Mouse (Mus musculus) thymus, postnatal 4 days (tissue): Measurements from ENCODE around the gene Tuba1b.
"Not testable (repeated sequence)": the region's sequence is repeated elsewhere in the genome, so short reads cannot be mapped to it uniquely, and the experiment has no call there.

Experiments used
- DNase-seq: peaks from one replicate; pipeline ENCODE4 v3.0.0; 2021

Gene Tuba1b

DNA sequence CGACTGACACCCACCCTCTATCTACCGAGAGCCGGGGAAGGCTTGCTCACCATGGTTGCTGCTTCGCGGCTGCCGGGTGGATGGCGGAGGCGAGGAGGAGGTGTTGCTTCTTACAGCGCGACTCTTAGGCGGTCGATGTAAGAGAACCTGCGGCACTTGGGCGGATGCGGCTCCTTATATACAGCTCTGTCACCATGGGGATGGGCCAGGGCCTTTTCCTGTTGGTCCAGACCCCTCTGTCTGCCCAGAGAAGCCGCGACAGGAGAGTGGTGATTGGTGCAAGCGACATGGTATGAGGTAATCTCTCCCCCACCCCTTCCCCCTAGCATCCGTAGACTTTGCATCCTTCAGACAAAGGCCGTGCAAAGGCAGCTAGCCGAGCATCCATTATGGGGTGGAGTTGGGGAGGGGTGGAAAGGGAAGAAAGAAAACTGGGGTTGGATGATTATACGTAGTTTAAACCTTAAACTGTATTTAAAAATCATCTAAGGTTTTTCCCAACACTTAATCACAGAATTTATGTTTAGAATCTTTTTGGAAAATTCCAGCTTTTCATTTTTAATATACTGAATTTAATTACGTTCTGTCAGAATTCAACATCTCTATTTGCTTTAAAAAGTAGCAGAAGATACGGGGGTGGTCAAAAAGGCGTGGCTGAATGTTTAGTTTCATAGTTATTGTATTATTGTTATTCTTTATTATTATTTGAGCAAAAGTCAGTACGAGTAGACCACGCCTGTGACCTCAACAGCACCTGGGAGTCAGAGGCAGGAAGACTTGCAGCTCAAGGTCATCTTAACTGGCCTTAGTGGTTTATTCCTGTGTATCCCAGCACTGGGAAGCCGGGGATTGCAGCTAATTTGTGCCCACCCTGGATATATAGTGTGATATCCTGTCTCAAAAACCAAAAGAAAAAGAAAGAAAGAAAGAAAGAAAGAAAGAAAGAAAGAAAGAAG lies 19.3 kb upstream of the Tuba1b start, which contains the start of the genes Gm49450 and Tuba1a:
TSS of gene Gm49450 (minus strand) at position 151 of the 956 bp plus-strand sequence.
TSS of gene Tuba1a (minus strand) at position 303 of the 956 bp plus-strand sequence.
- DNase-seq, result peak; percentile 92

DNA sequence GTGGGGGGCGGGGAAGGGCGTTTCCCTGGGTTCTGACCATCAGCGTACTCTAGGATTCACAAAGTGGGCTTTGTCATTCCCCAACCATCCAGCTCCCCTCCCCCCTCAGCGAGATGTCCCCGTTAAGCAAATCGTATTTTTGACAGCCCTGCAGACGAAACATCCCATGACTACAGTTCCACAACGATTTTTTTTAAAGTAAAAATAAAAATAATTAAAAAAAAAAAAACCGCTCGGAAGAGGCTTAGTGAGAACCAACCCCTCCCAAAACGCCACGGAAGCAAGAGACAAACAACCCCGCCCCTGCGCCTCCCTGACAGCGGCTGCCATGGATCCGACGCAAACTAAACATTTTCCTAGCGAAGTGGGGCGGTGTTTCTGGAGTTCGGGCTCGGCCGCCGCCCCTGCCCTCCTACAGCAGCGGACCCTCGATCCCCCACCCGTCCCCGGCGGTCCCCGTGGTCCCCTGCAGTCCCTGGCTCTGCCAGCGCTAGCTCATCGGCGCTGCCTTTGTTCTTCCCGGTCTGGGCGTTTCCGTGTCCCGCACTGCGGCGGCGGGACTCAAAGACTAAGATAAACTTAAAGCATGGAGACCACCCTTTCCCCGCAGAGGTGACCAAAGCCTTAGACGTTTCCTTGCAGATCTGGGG lies 18.5 kb upstream of the Tuba1b start:
- peak; percentile 91 for DNase-seq

DNA sequence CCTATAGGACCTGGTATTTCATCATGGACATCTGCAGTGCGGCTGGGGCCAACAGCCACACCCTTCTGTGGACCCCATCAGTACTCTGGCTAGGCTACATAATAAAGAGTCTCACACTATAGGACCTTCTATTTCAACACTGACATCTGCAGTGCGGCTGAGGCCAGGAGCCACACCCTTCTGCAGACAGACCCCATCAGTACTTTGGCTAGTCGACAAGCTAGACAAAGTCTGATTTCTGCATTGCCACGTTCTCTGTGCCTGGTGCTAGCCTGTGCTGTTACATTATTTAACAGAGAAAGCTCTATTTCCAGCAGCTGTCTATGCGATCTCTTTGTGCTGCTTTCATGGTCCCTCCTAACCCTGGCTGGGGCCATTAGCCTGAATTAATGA lies 17.7 kb upstream of the Tuba1b start:
- DNase-seq, result no peak

DNA sequence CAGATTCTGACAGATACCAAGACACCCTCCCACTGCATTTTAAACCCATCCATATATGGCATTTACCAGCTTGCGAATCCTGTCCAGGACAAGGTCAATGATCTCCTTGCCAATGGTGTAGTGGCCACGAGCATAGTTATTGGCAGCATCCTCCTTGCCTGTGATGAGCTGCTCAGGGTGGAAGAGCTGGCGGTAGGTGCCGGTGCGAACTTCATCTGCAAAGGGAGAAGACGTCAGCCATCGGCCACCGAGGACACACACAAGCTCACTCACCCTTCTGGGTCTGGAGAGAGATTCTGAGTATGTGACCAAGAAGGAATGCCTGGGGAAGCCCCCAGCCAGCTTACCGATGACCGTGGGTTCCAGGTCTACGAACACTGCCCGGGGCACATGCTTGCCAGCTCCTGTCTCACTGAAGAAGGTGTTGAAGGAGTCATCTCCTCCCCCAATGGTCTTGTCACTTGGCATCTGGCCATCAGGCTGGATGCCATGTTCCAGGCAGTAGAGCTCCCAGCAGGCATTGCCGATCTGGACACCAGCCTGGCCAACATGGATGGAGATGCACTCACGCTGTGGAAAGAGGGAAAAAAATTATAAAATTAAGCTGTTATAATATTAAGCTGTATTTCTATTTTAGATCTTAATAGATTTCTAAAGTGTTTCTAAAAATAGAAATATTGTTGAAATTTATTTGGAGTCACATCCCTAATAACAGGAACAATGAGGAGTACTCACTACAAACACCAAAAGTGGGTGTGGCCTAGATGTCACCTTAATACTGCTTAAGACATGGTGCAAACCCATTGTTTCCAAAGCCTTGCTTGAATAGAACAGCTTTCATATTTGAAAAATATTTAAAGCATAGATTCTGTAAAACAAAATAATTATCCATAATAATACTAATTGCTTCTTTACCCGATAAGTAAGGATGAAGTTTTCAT lies 17.0 kb upstream of the Tuba1b start:
- DNase-seq, result not testable (repeated sequence)

DNA sequence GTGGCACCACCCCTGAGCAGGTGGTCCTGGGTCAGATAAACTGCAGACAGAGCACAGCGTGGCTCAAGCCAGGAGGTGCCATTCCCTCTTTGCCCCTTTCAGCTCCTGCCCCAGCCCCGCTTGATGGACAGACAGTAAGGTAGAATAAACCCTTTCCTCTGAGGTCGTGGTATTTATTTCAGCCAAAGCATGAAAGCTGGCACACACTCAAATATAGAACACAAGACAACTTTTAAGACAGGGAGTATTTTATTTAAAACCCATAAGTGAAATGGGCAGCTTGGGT lies 15.2 kb upstream of the Tuba1b start:
- DNase-seq, result no peak

DNA sequence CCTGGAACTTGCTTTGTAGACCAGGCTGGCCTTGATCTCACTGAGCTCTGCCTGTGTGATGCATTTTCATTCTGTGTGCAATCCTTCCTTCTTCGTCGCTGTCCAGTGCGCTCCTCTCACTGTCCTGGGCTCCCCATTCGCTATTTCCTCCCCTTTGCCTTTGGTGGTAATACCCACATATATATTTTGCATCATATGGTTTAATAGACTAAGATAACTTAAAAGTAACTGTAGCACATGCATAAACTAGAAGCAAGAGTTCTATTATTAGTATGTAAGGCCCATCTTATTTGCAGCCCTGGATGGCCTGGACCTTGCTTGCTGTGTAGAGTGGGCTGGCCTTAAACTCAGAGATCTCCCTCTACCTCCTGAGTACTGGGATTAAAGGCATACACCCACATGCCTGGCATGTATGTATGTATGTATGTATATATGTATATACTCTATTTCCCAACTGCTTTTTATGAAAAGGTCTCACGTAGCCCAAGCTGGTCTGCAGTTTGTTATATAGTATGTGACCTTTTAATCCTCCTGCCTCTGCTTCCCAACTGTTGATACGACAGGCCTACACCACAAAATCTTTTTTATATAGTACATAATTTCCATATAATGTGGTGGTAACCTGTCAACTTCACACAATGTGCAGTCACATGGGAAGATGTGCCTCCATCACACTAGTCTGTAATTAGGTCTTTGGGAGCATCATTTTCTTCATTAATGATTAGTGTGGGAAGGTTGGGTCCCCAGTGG lies 14.7 kb upstream of the Tuba1b start:
- DNase-seq, result no peak

DNA sequence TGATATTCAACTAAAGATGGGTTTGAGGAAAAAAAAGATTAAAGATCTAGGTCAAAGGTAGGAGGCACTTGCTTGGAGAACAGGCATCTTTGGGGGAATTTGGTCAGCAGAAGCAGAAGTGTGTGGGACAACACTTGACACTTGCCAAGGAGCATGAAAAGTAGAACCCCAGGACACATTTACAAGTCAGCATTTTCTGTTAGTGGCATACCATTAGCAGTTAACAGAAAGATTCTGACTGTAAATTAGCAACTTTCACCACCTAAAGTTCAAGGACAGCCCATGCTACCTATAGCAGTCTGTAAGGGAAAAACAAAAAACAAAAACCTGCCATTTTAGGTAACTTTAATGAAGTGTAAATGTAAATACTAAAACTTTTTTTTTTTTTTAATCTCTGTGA lies 14.0 kb upstream of the Tuba1b start:
- no peak for DNase-seq

DNA sequence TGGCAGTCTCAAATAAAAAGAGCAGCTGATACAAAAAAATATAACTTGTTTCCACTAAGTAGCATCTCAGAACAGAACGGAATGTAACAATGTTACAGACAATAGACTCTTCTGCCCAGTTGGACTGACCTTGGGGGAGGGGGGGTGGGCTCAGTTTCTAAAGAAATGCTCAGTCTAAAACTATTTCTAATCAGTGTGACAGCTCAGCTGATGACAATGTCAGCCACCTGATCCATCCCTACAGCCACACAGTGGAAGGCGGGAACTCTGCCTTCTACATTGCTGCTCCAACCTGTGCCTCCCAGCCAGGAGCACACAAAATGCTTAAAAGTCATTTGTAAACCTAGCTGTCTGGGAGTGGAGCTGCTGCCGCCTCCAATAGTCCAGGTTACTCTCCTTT lies 13.5 kb upstream of the Tuba1b start:
- no peak for DNase-seq

DNA sequence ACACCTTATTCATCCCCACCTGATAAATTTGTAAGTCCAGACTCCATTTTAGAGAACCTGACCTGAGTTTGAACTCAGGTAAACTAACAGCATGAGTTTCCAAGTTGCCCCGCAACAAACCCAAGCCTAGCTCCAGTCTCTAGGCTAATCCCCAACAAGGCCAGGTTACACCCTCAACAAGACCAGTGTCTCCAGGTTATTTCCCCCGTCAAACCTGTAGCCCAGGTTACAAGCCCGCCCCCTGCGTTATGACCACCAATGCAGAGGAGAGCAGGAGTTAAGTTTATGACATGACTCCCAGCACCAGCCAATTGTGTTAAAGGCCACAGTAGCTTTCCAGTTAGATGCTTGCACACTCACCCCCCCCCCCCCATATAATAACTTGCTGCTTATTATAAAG lies 8.8 kb upstream of the Tuba1b start:
- DNase-seq, result no peak

DNA sequence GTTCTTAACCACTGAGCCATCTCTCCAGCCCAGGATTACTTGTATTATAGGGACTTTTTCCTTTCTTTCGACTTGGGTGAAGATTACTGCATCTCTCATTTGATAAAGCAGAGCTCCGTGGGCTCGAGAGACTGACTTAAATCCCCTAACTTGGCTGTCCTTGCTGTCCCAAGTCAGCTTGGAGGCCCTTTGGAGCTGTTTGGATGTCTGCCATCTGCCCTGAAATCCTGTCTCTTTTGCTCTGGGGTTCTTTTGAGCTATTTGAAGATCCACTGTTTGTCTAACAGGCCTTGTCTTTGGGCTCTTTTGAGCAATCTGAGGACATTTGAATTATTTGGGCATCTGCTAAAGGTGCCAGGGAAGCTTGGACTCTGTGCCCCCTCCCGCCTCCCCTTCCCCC lies 7.7 kb upstream of the Tuba1b start:
- DNase-seq, result no peak

DNA sequence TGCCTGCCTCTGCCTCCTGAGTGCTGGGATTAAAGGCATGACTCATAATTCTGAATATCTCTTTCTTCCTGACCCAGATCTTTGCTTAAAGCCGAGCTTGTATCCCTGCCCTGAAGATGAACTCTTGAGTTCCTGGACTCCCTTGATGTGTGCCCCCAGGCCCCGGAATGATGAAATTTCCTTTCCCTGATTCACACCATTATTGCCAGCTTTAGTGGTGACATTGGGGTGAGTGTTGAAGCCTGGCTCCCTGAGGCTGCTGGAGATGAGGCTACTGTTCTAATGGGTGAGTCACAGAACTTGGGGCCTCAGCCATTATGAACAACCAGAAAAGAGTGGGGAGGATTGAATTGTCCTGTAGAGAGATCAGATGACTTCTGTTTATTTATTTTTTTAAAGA lies 7.2 kb upstream of the Tuba1b start:
- no peak for DNase-seq

DNA sequence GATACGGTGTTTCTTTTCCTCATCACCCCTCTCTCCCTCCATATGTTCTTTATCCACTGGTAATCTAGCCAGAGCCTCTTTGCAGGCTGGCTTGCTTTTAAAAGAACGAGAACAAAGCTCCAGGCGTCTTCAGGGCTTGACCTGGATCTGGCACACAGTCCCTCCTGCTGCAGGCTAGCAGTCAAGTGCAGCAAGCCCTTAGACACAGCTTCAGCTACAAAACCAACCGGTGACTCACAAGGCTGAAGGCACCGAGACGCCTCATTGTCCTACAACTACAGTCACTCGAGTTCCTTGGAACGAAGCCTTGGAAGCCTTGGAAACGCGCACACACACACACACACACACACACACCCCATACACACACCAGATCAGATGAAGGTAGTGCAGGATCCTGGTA lies 6.5 kb upstream of the Tuba1b start:
- DNase-seq, result no peak

DNA sequence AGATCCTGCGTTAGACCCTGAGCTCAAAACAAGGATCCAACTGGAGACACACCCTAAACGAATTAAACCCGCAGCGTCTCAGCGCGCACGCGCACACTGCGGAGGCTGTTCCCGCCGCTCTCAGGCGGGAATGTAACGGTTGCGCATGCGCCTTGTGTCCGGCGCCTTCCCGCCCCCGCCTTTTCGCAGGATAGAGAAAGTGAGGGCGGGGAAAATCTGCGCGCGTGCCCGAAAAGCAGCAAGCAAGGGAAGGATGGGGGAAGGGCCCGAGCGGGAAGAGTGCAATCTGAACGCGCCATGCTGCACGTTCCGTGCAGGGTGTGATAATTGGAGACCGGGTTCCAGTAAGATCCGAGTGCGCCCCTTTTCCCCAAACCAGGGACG lies 540 bp downstream of the Tuba1b start:
- peak; percentile 97 for DNase-seq

DNA sequence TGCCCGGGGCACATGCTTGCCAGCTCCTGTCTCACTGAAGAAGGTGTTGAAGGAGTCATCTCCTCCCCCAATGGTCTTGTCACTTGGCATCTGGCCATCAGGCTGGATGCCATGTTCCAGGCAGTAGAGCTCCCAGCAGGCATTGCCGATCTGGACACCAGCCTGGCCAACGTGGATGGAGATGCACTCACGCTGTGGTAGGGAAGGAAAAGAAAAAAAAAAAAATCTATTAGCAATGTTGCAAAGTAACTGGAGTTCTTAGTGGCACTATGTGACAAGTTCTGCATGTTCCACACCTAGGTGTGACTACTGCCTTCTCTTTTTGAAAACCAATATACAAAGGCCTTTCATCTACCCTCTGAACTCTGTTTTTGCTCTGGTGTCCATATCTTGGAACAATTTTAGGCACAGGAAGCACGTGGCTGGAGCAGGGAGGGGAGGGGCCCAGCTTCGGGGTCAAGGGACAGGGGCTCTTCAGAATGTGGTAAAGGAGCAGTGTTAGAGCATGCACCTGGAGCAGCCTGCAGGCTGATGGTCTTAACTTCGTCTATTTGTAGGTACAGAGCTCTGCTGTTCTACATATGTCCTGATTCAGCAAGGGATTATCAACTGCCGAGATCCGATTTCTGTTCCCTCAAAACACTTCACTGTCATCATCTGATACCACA lies 1.2 kb downstream of the Tuba1b start:
- DNase-seq, result peak; percentile 41

DNA sequence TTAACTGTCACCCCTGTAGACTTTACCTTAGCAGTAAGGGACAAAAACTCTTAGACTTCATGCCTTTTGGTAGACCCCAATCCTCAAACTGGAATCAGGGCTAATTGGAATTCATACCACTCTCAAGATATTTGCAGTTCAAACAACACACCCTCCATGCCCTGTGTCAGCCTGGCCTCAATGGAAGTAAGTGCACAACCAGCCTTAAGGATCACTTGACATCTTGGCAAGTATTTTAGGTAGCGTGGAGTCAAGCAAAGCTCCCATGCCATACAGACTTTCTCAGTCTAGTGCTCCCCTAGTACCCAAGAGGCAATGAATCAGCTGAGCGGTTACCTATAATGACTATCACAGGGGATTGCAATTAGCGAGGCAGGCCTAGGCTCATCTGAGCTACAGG lies 3.4 kb downstream of the Tuba1b start:
- DNase-seq, result no peak

DNA sequence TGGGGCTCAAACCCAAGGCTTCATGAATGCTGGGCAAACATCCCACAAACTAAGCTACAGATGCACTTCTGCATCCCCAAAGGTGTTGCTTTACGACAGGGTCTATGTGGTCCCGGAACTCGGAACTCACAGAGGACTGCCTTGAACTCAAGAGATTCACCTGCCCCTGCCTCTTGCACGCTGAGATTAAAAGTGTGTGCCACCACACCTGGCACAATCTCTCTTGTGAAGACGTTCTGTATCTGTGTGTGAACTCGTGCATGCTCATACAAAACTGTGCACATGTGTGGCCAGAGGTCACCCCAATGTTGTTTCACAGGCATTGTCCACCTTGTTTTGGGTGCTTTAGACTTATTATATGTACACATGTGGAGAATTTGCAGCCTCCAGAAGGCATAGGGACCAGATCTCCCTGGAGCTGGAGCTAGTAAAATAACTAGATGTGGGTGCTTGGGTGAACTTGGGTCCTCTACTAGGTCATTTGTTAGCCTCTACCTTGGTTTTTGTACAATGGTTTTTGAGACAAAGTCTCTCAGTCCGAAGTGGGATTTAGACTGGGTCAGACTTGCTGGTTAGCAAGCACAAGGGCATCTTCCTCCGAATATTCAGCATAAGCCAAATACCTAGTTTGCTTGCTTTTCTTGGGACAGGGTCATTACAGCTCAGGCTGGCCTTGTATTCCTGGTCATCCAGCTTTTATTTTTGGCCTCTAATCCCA lies 4.2 kb downstream of the Tuba1b start:
- DNase-seq, result no peak

DNA sequence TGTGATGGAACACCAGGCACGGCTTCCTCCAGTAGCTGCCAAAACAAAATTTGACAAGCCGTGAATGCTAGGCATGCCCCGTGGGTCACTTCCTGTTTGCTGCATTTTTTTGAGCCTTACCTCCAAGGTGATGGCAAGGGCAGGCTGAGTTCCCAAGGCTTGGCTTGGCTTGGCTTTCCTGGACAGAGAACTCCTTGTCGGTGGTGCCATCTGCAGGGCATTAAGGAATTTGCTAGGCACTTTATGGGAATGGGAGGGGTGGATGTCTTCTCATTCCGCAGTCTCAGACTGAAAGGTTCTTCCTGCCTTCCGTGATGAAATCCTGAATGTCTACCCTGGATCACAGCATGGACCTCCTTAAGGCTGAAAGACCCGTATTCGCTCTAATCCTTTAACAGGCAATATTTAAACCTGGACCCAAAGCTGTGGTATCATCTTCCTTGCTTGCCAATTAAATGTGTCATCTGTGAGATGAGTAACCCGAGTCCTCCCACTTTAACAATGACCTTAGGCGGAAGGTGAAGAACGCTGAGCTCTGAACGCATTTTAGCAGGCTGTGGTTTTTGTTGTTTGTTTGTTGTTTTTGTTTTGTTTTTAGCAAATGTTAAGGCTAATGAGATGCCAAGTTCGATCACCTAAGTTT lies 5.6 kb downstream of the Tuba1b start:
- DNase-seq, result peak; percentile 40

DNA sequence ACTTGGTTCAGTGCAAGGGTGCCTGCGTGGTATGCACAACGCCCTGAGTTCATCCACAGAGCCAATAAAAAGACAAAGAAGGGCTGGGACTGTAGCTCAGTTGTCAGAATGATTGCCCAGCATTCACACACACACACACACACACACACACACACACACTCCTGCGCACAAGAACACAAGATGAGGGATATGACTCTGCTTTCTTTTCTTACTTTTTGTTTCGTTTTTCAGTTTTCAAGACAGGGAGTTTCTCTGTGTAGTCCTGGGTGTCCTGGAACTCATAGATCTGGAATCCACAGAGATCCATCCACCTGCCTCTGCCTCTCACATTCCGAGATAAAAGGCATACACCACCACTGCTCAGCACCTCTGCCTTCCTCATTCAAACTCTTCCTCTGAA lies 6.8 kb downstream of the Tuba1b start:
- no peak for DNase-seq

DNA sequence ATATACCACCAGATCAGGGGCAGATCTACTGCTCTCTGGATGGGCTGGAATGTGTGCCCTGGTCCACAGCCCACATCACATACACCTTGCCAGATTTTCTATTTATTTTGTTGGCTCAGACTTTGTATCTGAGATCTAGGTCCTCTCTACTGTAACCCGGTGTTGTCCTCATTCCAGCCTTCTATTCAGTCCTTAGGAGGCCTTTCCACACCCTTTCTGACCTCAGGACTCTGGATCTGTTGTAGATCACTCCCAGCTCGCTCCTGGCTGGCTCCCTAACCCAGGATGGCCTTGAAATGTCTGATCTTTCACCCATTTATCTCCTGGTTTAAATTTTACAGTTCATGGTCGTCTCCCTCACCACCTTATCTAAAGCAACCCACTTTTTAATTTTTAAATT lies 9.7 kb downstream of the Tuba1b start:
- no peak for DNase-seq

DNA sequence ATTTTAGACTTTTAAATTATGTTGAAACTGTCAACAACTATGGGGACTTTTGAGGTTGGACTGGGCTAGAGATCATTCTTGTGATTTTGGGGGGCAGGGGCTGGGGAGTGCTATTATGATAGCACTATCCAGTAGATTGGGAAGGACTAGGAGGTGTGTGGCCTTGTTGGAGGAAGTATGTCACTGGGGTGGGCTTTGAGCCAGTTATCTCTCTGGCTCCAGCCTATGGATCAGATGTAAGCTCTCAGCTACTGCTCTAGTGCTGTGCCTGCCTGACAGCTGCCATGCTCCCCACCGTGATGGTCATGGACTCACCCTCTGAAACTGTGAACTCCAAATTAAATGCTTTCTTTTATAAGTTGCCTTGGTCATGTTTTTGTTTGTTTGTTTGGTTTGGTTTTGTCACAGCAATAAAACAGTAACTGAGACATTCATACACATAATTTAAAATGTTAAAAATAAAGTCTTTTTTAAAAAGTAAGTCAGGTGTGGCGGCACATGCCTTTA lies 11.3 kb downstream of the Tuba1b start:
- DNase-seq, result no peak

DNA sequence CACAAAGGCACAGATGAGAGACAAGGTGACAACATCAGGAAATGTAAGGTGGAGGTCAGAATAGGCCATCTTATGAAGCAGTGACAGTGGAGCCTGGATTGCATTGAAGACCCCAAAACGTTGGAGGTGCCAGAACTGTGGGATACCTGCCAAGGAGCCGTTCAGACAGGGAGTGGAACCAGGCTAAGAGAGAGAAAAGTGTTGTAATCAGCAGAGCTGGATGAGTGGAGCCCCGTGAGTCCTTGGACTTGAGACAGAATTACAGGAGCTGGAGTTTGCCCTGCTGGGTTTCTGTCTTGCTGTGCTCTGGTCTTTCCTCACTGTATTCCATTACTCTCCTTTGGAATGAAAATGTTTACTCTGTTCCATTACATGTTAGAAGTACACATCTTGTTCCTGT lies 11.8 kb downstream of the Tuba1b start:
- DNase-seq, result no peak
